Mouse (Mus musculus) retina, postnatal 7 days (tissue): ENCODE data around the gene Ggps1.

Experiments used
- DNase-seq: peaks from one replicate; pipeline ENCODE4 v3.0.0-alpha.2; 2012; ENCODE audit warnings: low read depth, low spot score

Gene Ggps1

GRCm38 (mm10) chr13:14063013-14063941 is at the start of gene Ggps1, which contains the start of gene Arid4b:
Ggps1 (minus strand) TSS chr13:14063488.
Arid4b (plus strand) TSS chr13:14063232.
- peak; percentile 98 for DNase-seq

GRCm38 (mm10) chr13:14111146-14111545 is 47.9 kb upstream of the Ggps1 start:
- DNase-seq: no peak

DNA sequence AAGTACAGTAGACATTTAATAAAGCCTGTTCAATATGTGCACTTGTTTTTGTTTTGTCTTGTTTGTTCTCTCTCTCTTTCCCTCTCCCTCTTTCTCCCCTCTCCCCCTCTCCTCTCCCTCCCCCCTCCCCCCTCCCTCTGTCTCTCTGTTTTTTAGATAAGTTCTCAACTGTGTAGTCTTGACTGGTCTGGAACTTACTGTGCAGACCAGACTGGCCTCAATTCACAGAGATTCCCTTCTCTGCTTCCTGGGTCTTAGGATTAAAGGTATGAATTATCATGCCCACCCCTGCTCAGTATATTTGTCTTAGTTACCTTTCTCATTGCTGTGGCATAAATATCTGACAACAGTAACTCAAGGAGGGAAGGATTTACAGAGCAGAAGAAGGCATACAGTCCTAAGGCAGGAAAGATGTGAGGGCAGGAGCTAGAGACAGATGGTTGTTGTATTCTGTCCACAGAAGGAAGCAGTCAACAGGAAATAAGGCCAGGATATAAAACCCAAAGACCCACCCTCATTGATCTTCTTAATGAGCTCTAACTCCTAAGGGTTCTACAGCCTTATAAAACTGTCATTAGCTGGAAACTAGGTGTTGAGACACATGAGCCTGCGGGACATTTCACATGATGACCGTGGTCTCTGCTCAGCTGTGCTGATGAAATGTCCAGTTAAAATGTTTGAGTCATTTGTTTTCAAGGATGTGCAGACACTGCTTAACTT is 47.0 kb upstream of the Ggps1 start:
- no peak for DNase-seq

DNA sequence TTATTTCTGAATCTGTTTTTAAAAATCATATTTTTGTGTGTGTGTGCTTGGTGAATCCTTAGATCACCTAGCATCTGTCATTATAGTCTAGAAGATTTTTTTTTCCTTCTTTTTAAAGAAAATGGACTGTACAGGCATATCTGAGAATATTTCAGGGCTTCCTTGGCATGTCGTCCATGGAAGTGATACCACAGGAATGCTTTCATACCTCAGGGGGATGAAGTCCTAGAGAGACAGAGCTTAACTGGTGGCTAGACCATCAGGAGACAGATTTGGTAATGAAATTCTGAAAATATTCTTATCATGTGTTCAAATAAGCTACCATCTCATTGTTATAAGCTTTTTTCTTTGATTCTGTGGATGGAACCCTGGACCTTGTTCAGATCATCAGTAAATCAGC is 39.7 kb upstream of the Ggps1 start:
- DNase-seq: no peak

GRCm38 (mm10) chr13:14088669-14089068 is 25.4 kb upstream of the Ggps1 start:
- DNase-seq: no peak

GRCm38 (mm10) chr13:14075326-14075725 is 12.0 kb upstream of the Ggps1 start:
- DNase-seq: no peak

DNA sequence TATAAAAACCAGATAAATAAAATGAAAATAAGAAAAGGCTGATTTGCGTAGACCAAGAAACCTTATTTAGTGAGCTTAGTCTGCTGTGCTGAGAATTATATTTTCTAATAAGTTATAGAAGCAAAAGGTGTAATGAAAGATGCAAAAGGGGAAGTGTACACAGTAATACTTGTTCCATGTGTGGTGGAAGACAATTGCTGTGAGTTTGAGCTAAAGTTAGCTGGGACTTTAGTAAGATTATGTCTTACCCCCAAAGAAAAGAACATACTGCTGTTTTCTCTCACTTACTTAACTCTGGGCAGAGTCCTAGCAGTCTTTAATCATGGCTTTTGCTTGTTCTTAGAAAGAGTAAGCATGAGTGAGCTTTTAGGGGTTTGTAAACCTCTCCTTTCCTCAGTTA is 11.1 kb upstream of the Ggps1 start:
- DNase-seq: no peak

GRCm38 (mm10) chr13:14069291-14069690 is 6.0 kb upstream of the Ggps1 start:
- no peak for DNase-seq

DNA sequence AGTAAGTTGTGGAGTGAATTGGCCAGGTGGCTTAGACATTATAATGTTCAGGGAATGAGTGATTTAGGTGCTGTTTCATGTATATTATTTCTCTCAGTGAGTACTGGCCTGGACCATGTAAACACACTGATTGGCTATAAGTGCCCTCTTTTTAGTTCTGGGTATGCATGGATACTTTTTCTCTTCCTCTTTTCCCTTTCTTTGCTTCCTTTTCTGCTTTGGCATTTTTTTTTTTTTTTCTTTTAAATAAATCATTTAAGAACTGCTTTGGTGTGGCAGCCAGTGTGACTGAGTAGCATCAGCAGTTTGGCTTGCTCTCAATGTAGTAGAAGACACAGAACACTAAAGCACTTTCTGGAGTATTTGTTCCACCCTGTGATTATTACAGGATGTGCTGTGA is 4.7 kb upstream of the Ggps1 start:
- no peak for DNase-seq

- DNase-seq: no peak
These were observed 2.4 kb upstream of the Ggps1 start for GRCm38 (mm10) chr13:14065701-14066100.

DNA sequence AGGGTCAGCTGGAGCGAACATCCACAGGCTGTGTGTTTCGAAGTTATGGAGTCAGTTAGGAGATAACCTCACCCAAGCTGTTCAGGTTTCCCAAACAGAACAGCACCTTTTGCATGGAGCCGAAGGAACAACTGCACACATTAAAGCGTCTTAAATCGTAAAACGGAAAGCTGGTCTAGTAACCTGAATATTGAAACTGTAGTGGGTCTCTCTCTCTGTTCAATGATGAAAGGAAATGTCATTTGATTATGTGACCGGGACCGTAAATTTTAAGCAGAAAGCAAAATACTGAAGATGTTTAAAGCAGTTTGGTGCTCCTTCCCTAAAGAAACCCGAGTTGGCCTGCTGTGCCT is 1.7 kb upstream of the Ggps1 start:
- DNase-seq: no peak

GRCm38 (mm10) chr13:14064341-14065027 is 1.2 kb upstream of the Ggps1 start:
- DNase-seq: no peak

GRCm38 (mm10) chr13:14063942-14064271 is 619 bp upstream of the Ggps1 start:
- DNase-seq: no peak

DNA sequence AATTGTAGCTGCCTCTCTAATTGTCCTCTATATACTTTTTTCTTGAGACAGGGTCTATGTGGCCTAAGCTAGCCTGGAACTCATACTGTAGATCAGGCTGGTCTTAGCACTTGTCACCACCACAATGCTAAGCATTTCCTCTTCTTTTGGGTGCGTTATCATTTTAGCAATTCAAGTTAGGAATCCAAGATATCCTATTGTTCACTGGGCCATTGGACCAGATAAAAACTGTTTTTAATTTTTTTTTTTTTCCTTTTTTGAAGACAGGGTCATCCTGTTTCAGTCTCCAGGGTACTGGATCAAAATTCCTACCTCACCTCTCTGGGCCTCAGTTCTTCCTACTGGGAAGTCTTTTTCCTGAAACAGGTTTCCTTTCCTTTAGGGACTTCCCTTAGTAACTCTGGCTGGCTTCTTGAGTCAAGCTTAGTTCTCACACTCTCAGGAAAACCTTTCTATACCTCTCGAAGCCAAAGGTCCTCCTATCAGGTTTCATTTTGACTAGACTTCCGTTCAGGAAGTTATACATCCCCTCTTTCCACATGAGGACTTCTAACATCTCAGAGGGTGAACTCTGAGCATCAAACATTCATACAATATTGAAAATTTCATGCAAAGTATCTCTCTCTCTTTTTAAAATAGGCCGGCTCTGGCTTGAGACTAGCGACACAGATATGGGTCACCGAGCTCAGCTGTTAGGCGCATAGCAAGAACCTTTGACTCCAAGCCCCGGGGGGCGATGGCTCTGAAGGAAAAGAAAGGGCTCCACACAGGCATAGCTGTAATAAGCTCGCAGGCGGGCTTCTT is 877 bp downstream of the Ggps1 start:
- DNase-seq: no peak

DNA sequence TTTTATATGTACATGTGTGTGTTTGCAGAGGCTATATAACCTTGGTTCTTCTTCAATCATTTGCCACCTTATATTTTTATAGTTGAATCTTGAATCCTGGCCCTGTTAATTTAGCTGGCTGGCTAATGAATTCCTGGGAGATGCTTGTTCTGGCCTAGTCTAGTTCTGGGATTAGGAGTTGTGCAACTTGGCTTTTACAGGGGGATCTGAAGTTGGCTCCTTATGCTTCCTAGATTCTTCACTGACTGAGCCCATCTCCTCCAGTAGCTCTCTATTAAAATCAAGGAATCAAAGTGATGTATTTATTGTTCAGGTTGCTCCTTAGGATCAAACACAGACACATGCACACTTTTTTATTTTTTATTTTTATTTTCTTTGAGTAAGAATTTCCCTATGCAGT is 3.7 kb downstream of the Ggps1 start:
- no peak for DNase-seq

DNA sequence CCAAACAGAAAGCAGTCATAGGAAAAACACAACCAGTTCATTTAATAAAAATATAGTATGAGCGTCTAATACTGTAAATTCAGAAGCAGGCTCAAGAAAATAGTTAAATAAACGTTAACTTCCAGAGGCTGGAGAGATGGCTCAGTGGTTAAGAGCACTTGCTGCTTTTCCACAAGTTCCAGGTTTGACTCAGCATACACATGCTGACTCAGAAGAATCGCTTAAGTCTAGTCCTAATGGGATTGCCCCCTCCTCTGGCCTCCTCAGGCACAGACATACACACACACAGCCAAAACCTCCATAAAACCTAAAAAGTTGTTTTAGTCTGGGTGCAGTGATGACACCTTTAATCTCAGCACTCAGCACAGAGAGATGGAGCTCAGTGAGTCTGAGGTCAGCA is 6.5 kb downstream of the Ggps1 start:
- DNase-seq: no peak

GRCm38 (mm10) chr13:14049878-14050277 is 13.4 kb downstream of the Ggps1 start:
- no peak for DNase-seq

DNA sequence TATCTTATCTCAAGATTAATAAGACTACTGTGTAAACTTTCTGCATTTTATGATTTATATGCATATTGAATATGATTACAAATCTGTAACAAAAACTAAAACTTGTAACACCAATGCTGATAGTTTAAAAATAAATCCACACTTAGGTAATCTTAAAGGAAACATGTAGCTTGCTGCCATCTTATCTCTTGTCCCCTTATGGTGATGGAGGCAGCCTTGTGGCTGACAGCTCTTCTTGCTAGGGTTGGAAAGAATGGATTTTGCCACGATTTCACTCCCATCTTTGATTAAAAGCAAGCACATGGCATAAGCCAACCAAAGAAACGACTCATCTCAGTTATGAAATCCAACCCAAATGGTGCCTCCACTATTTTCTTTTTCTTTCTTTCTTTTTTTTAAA is 18.8 kb downstream of the Ggps1 start:
- DNase-seq: no peak

GRCm38 (mm10) chr13:14043851-14044250 is 19.4 kb downstream of the Ggps1 start:
- DNase-seq: no peak

GRCm38 (mm10) chr13:14040186-14040585 is 23.1 kb downstream of the Ggps1 start:
- no peak for DNase-seq

DNA sequence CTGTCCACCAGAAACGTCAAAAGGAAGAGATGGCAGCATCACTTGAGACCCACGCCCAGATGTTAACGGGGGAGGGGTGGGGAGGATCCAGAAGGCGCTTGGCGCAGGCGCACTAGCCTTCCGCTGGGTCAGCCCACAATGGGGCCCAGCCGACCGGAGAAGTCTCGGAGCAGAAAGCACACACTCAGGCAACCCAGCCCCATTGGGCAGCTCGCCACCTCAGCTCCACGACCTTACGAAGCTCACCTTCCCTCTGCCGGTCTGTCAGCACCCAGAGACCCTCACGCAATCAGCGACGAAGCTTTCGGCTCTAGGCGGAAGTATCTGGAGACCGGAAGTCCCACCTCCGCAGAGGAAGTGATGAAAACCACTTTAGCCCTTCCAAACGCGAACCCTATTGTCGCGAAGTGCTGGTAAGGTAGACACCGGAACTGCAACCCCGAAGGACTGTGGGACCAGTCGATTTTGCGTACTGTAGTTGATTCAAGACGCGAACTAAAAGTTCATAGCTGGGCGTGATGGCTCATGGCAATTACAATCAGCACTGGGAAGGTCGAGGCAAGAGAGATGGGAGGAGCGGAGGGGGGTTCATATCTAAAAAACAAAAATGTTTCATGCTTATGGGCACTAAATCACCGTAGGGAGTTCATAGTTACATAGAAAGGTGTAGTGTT is 23.9 kb downstream of the Ggps1 start, which contains the start of gene Tbce:
Gene Tbce, minus strand, starts transcription at position 347 of the 674 bp plus-strand sequence.
- peak; percentile 85 for DNase-seq
